Mouse (Mus musculus) frontal cortex, adult (tissue): ENCODE results near the gene Setd1b.
"Not testable (repeated sequence)": the region's sequence is repeated elsewhere in the genome, so short reads cannot be mapped to it uniquely, and the experiment has no call there.

Experiments used
- ATAC-seq: cut with Nextera tagmentation; 2 replicates; pipeline ENCODE4 v1.9.2; 2017; ENCODE audit warnings: mild to moderate bottlenecking, moderate library complexity, mixed read lengths; ENCODE audit not compliant: low TSS enrichment

Gene Setd1b

GRCm38 (mm10) chr5:123200816-123201522, 59.0 kb downstream of the Setd1b start:
- ATAC-seq: not testable (repeated sequence)

DNA sequence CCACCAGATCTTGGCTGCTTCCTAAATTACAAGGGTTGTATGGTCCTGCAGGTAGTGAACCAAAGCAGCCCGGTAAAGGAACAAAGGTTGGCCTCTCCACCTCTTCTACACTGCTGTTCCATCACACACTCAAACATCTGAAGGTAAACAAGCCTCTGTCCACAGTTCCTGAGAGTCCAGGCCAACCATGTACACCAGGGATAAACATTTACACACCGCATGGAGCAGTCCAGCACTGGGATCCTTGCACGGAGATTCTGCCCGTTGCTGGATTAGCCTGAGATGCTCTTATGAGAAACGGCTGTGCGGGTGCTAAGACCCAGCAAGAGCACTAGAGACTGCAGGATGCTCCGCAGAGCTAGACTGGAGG, 59.5 kb downstream of the Setd1b start:
- ATAC-seq: no peak

GRCm38 (mm10) chr5:123201987-123202386, 60.0 kb downstream of the Setd1b start:
- ATAC-seq: no peak

DNA sequence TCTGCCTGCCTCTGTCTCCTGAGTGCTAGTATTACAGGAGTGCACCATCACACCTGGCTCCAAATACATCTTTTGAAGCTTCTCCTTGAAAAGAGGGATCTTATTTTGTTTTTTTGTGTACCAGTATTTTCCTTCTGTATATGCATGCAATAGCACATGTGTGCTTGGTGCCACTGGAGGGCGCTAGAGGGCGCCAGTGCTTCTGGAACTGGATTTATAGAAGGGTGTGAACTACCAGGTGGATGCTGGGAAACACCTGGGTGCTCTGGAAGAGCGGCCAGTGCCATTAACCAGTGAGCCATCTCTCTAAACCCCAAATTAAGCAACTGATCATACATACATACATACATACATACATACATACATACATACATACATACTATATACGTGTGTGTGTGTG, 60.8 kb downstream of the Setd1b start:
- not testable (repeated sequence) for ATAC-seq

DNA sequence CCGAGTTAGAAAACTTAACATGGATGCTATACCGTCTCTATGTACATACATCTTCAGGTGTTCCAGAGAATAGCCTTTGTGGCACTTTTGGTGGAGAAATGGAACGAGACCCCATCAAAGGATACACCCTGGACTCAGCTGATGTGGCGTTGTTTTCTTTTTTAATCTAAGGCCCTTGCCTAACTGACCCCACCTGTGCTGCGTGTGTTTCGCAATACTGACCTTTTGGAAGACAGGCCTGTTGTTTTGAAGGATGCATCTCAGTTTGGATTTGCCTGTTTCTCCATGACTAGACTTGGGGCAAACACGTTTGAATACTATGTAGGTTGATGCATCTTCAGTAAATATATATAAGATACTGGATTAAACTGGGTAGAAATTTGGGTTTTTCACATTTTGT, 61.6 kb downstream of the Setd1b start:
- ATAC-seq: not testable (repeated sequence)
